Comparison of ENCODE assay signal across 8 mouse cellular contexts in genomic region chr9:41190745-41191482, GRCm38 (mm10). TPM values are rescaled to one million over a fixed set of nuclear protein-coding genes. Genes with fewer than 3 reads are reported as not detected.
DNase-seq lines count a peak whose midpoint lies in the region; ATAC-seq lines count a peak whose summit lies in the region.

No protein-coding gene starts in this region.

- no peaks in the 10 kb centered on the region for H3K27me3 ChIP-seq in hindbrain, embryonic 15.5 days

- H3K4me3 ChIP-seq in hindbrain, embryonic 15.5 days: no peak overlapping the region

- no peak overlapping the region for H3K4me2 ChIP-seq in hindbrain, embryonic 15.5 days

- no peaks in the 10 kb centered on the region for H3K9me3 ChIP-seq in hindbrain, embryonic 15.5 days

- WGBS in hindbrain, embryonic 15.5 days: 16% methylated on average over 9 of the region's 9 CpGs

- peaks cover 7% of the 10 kb centered on the region for H3K4me1 ChIP-seq in hindbrain, embryonic 15.5 days (replicated peaks)

- ATAC-seq in frontal cortex, adult (ENCODE audit: low TSS enrichment): peak; percentile 96
- peak; percentile 85 for ATAC-seq in hindbrain, embryonic 15.5 days (ENCODE audit: low FRiP score, low read depth)

- peak overlapping the region; percentile 66 for H3K27ac ChIP-seq in hindbrain, embryonic 15.5 days (replicated peaks)

- no peaks in the 10 kb centered on the region for H3K36me3 ChIP-seq in hindbrain, embryonic 15.5 days

- H3K9ac ChIP-seq in hindbrain, embryonic 15.5 days: no peak overlapping the region

- peak; percentile 55 for DNase-seq in Muller cell, postnatal 12 days (ENCODE audit: inconsistent ontology term)
- DNase-seq in cerebellum, adult 8-10 months: peak; percentile 91
- peak; percentile 71 to 89 for DNase-seq in layer of hippocampus, postnatal 25 days (ENCODE audit: extremely low spot score in 1 of 2, low spot score in 1 of 2)
- peak; percentile 56 for DNase-seq in lung, postnatal 25 days (ENCODE audit: low spot score)
- DNase-seq in retina, postnatal 7 days (ENCODE audit: low read depth, low spot score): peak; percentile 70
- DNase-seq in thymus, postnatal 4 days: peak; percentile 84

RNA-seq across cellular contexts. Expression of gene Ubash3b, which starts 29.4 kb away (rescaled TPM):
- polyA plus RNA-seq in hindbrain, embryonic 15.5 days (2015; fragmentation: Nextera tagmentation; extraction: Ambion mirVana): 24.6 and 27.3 TPM in 2 replicates
- total RNA-seq in layer of hippocampus, postnatal 25 days (2021): 10 to 100 TPM; 25.3 to 27.6 TPM
